Mouse (Mus musculus): ENCODE results near the gene Palm.

Palm gene

DNA sequence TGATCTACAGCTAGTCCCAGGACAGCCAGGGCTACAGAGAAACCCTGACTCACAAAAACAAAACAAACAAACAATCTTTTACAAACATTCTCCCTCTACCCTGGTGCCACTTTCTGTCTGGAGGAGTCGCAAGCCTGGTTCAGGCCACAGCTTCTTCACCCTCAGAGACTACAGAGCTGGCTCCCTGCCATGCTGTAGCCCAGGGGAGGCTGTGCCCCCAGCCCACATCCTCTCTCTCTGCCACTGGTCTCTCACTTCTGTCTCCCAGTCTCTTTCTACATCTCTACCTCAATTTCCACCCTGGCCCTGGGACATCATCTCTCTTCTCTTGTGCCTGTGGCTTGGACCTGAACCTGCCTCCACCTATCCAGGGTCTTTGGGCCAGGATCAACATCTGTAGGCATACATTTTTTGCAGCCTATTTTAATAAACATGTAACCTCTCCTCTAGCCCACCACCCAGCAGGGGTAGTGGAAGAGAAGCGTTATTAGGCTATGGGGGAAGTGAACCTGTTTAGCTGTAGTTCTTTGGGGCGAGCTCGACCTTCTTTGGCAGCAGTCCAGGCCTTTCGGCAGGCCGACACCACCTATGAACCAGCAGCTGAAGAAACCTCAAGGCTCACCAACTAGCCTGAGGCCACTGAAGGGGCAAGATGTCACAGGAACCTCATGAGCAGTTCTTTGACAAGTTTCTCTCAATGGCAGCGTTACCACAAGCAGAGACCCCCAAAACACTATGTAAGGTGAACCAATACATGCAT, 38.8 kb downstream of the Palm start:
- DNase-seq: no peak

GRCm38 (mm10) chr10:79832786-79833181, 39.4 kb downstream of the Palm start:
- no peak for DNase-seq

GRCm38 (mm10) chr10:79834769-79835398, 41.5 kb downstream of the Palm start:
- DNase-seq: peak; percentile 78 to 85

- DNase-seq: no peak
Measured at GRCm38 (mm10) chr10:79836918-79837317, 43.5 kb downstream of the Palm start.

- no peak for DNase-seq
Measured at GRCm38 (mm10) chr10:79838151-79838550, 44.8 kb downstream of the Palm start.

GRCm38 (mm10) chr10:79840091-79840490, 46.7 kb downstream of the Palm start:
- DNase-seq: no peak

DNA sequence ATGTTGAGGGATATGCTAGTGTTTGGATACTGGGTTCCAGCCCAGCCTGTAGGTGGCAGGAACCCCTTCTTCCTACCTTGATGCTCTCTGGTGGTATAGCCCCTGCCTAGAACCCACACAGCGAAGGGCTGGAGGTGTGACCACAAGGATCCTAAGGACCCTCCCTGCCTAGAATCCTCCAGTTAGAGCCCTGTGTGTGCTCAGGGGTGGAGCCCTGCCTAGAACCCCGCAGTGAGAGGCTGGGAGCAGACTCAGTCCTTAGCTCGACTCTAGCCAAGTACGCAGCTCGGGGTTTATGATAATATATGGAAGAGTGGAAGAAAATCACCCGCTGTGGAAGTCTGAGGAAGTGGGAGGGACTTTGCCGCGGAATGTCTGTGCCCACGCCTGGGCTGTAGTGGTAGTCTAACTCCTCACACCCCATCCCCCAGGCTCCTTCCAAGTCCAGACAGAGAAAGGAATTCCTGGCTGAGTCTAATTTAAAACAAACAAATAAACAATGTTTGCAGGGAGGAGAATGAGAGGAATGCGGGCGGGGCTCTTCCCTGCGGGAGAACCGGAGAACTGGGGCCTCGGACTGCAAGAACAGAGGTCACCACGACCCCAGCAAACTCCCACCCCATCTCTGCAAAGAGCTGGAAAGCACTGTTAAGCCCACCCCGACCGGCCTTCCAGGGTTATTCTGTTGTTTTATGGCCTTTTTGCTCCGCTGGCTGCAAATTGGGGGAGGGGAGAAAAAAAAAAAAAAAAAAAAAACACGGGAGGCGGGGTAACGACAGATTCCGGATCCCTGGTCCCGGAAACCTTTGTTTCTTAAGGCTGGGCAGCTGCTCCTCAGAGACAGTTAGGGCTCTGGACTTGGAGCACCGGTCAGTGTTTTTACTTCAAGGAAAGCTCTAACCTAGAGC, 47.5 kb downstream of the Palm start:
- peak; percentile 60 to 66 for DNase-seq

- no peak for DNase-seq
Measured at GRCm38 (mm10) chr10:79842322-79842721, 49.0 kb downstream of the Palm start.

GRCm38 (mm10) chr10:79843476-79843875, 50.1 kb downstream of the Palm start:
- DNase-seq: no peak

- DNase-seq: no peak
Measured at GRCm38 (mm10) chr10:79846553-79846952, 53.2 kb downstream of the Palm start.

DNA sequence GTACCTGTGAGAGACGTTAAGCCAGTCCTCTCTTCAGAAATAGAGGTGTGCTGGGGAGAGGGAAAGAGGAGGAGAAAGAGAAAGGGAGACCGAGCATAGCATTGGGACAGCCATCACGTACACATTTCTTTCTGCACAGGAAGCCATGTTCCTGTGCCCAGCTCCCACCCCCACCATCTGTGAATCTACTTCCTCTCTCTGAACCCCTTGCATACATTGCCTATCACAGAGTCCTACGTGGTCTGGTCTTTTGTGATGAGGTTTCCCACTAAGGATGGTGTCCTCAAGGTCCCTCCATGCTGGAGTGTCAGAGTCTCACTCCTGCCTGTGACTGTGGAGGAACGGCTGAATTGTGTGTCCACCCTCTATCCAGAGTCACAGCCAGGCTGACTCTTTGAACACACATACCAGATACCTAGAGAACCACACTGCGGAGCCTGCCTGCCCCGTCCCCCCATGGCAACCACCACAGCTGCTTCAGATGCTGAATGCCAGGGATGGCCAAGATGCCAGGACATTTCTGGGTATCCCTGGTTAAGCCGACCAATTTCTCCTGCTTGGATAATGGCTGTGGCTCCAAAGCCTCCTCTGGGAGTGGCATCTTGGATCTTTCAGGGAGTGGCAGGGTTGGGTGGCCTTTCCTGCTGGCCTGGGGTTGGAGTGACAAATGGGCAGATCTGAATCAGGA, 56.7 kb downstream of the Palm start:
- DNase-seq: no peak

GRCm38 (mm10) chr10:79851653-79852052, 58.3 kb downstream of the Palm start:
- no peak for DNase-seq

GRCm38 (mm10) chr10:79852107-79852789, 58.9 kb downstream of the Palm start:
- no peak for DNase-seq

- DNase-seq: no peak
Measured at GRCm38 (mm10) chr10:79852827-79853226, 59.5 kb downstream of the Palm start.

- DNase-seq: peak; percentile 76 to 84
Measured at GRCm38 (mm10) chr10:79853392-79853791, 60.0 kb downstream of the Palm start.

- peak; percentile 99 for DNase-seq
Measured at GRCm38 (mm10) chr10:79853860-79854795, 60.8 kb downstream of the Palm start, which contains the start of gene Ptbp1. Ptbp1 (plus strand) TSS chr10:79854427.

DNA sequence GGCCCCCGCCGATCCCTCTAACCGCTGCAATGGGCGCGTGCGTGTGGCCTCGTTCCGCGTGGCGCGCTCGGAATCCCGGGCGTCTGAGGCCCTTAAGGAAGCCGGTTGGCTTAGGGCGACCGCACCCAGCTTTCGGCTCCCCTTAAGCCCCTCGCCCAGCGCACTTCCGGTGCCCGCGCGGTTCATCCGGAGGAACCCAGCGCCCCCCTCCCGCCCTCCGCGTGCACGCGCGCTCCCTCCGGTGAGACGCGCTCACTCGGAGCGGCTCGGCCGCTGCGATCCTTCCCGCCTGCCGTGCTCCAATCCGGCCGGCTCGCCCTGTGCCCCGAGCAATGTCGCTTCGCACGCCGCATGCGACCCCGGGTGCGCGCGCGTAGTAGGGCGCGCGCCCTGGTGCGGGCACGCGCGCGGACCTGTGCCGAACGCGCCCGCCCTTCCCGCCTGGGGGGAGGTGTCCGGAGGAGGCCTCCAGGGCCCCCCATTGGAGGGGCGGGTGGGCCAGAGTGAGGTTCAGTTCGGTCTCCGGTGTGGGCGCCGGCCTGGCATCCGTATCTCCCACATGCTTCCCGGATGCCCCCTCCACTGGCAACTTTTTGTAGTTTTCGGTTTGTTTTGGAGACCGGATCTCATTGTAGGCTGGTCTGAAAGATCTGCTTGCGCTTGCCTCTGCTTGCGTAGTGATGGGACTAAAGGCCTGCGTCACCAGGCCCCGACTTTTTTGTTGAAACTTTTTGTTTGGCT, 61.6 kb downstream of the Palm start:
- DNase-seq: peak; percentile 51 to 79

- peak in 1 of 2 experiments; percentile 48 for DNase-seq
Measured at GRCm38 (mm10) chr10:79855558-79856184, 62.3 kb downstream of the Palm start.

GRCm38 (mm10) chr10:79856280-79856679, 62.9 kb downstream of the Palm start:
- DNase-seq: no peak

Measured in cerebellum, adult 18-20 months (tissue).